Comparison of ENCODE assay signal across 9 mouse cellular contexts in the genomic region with DNA sequence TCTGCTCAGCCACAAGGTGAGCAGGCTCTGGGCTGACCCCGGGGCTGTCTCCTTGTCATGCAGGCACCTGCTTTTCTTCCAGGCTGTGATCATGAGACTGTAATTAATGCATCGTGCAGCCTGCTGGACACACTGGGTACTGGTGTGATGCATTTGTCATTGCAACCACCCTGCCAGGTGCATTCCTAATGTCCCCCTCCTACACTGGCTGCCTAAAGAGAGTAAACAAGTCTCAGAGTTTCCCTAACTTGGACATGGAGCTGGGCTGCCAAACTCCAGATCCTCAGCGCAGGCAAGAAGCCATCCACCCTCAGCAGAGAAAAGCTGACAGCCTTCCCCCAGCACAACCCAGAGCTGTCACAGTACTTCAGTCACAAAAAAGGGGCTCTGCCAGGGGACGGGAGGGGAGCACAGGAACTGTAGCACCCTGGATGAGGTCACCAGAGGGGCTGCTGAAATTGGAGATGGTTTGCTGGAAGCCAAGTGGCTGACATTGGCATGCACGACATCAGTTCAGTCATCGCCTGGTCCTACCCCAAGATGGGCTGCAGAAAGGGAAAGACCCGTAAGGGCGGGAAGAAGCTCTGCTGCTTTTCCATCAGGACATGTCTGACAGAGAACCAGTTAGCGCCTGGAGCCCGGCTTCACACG. TPM values are rescaled to one million over a fixed set of nuclear protein-coding genes. Genes with fewer than 3 reads are reported as not detected.
DNase-seq lines count a peak whose midpoint lies in the region; ATAC-seq lines count a peak whose summit lies in the region.
"Had no signal": no experiment of that assay in that cellular context is flagged by ENCODE, and none has a peak within 500 bp of the region (broad histone marks: within the 10 kb centered on the region; RNA-seq: fewer than 3 reads in every experiment).

No protein-coding gene starts in this region.

- no peak for ATAC-seq in liver, embryonic 13.5 days (ENCODE audit: low read depth)
- peak; percentile 39; the same call in 1 of the 2 replicates for ATAC-seq in forebrain, embryonic 12.5 days (ENCODE audit: low FRiP score)
- no peak for ATAC-seq in hindbrain, embryonic 12.5 days (ENCODE audit: low FRiP score)
- no peak for ATAC-seq in erythroblast, adult 5-6 weeks (replicated peaks; ENCODE audit: low FRiP score, poor library complexity, severe bottlenecking)

- H3K9me3 ChIP-seq in liver, embryonic 13.5 days (replicated peaks) = no peaks in the 10 kb centered on the region
- H3K9me3 ChIP-seq in forebrain, embryonic 12.5 days = no peaks in the 10 kb centered on the region
- no peaks in the 10 kb centered on the region for H3K9me3 ChIP-seq in hindbrain, embryonic 12.5 days (replicated peaks)
- H3K9me3 ChIP-seq: limb, embryonic 13.5 days had no signal

- peak overlapping the region; percentile 74 for H3K27ac ChIP-seq in liver, embryonic 13.5 days
- peak overlapping the region; percentile 68 for H3K27ac ChIP-seq in forebrain, embryonic 12.5 days
- peak overlapping the region; percentile 35; the same call in 1 of the 2 replicates for H3K27ac ChIP-seq in hindbrain, embryonic 12.5 days

- H3K36me3 ChIP-seq in liver, embryonic 13.5 days = peaks cover 41% of the 10 kb centered on the region
- H3K36me3 ChIP-seq in forebrain, embryonic 12.5 days (replicated peaks) = peaks cover 29% of the 10 kb centered on the region
- H3K36me3 ChIP-seq in hindbrain, embryonic 12.5 days = peaks cover 15% of the 10 kb centered on the region

- no peak overlapping the region for H3K9ac ChIP-seq in liver, embryonic 13.5 days
- no peak overlapping the region for H3K9ac ChIP-seq in forebrain, embryonic 12.5 days
- no peak overlapping the region for H3K9ac ChIP-seq in hindbrain, embryonic 12.5 days
- H3K9ac ChIP-seq: limb, embryonic 13.5 days had no signal

- no peak overlapping the region for H3K4me3 ChIP-seq in liver, embryonic 13.5 days (replicated peaks)
- H3K4me3 ChIP-seq in forebrain, embryonic 12.5 days (replicated peaks) = no peak overlapping the region
- no peak overlapping the region for H3K4me3 ChIP-seq in hindbrain, embryonic 12.5 days
- H3K4me3 ChIP-seq: limb, embryonic 13.5 days had no signal

- WGBS in liver, embryonic 13.5 days (ENCODE audit: insufficient replicate concordance) = 81% methylated on average over 11 of the region's 11 CpGs
- WGBS in forebrain, embryonic 12.5 days = 33% methylated on average over 11 of the region's 11 CpGs
- WGBS in hindbrain, embryonic 12.5 days = 55% methylated on average over 11 of the region's 11 CpGs

- no peak overlapping the region for H3K4me2 ChIP-seq in liver, embryonic 13.5 days
- no peak overlapping the region for H3K4me2 ChIP-seq in forebrain, embryonic 12.5 days
- no peak overlapping the region for H3K4me2 ChIP-seq in hindbrain, embryonic 12.5 days (replicated peaks)
- H3K4me2 ChIP-seq: limb, embryonic 13.5 days had no signal

- DNase-seq in liver, embryonic 13.5 days = no peak
- no peak for DNase-seq in liver
- peak; percentile 54 to 81 for DNase-seq in lung, postnatal 4 days
- no peak for DNase-seq in testis, postnatal 10 days (ENCODE audit: low spot score)
- no peak for DNase-seq in retina, embryonic 14.5 days (ENCODE audit: low spot score)

- peaks cover 96% of the 10 kb centered on the region for H3K4me1 ChIP-seq in liver, embryonic 13.5 days (replicated peaks)
- H3K4me1 ChIP-seq in forebrain, embryonic 12.5 days = peaks cover 27% of the 10 kb centered on the region
- peaks cover 31% of the 10 kb centered on the region for H3K4me1 ChIP-seq in hindbrain, embryonic 12.5 days

- no peaks in the 10 kb centered on the region for H3K27me3 ChIP-seq in liver, embryonic 13.5 days
- H3K27me3 ChIP-seq in forebrain, embryonic 12.5 days = no peaks in the 10 kb centered on the region
- H3K27me3 ChIP-seq in hindbrain, embryonic 12.5 days = no peaks in the 10 kb centered on the region
- H3K27me3 ChIP-seq: limb, embryonic 13.5 days had no signal

RNA-seq across cellular contexts. Expression of a gene that starts 15.7 kb away (rescaled TPM):
- polyA plus RNA-seq in liver, embryonic 13.5 days (2015; fragmentation: Nextera tagmentation; extraction: Ambion mirVana) = 97.4 and 102 TPM in 2 replicates
- 113 and 114 TPM in 2 replicates for polyA plus RNA-seq in forebrain, embryonic 12.5 days (2016; fragmentation: Nextera tagmentation; extraction: Ambion mirVana)
- 93.6 and 107 TPM in 2 replicates for polyA plus RNA-seq in hindbrain, embryonic 12.5 days (2016; fragmentation: Nextera tagmentation; extraction: Ambion mirVana)
- 21.7 and 24.0 TPM in 2 replicates for total RNA-seq in erythroblast, adult 5-6 weeks (2015; ENCODE audit: low replicate concordance)
- total RNA-seq in erythroblast, adult 5-6 weeks (2017; ENCODE audit: low replicate concordance) = 12.8 and 18.6 TPM in 2 replicates

RNA-seq across cellular contexts. Expression of a gene that starts 31.2 kb away (rescaled TPM):
- 8.6 and 9.1 TPM in 2 replicates for polyA plus RNA-seq in liver, embryonic 13.5 days (2015; fragmentation: Nextera tagmentation; extraction: Ambion mirVana)
- 8.4 and 10.9 TPM in 2 replicates for polyA plus RNA-seq in forebrain, embryonic 12.5 days (2016; fragmentation: Nextera tagmentation; extraction: Ambion mirVana)
- 9.3 and 10.7 TPM in 2 replicates for polyA plus RNA-seq in hindbrain, embryonic 12.5 days (2016; fragmentation: Nextera tagmentation; extraction: Ambion mirVana)
- total RNA-seq in erythroblast, adult 5-6 weeks (2015; ENCODE audit: low replicate concordance) = 6.7 TPM in 1 of 2 replicates, not detected in the other
- total RNA-seq in erythroblast, adult 5-6 weeks (2017; ENCODE audit: low replicate concordance) = 1.3 and 1.8 TPM in 2 replicates

Comparison
In these comparisons a context has a peak if more than half of its experiments do, and no peak if none do; other contexts are left out.
1. DNase-seq: peak in lung, postnatal 4 days (2 of 2); none in liver, embryonic 13.5 days (single experiment), liver (single experiment), testis, postnatal 10 days (single experiment) and retina, embryonic 14.5 days (single experiment).
2. Peak in every context shown above with its lines, with median percentiles within 50 percentile points of each other: H3K27ac ChIP-seq.